Mouse (Mus musculus) liver, embryonic 11.5 days (tissue): ENCODE measurements around the gene Ntrk3. TPM values are rescaled to one million over a fixed set of nuclear protein-coding genes. Genes with fewer than 3 reads are reported as not detected.

Experiments used
- ATAC-seq: fragments of 200-750 bp; cut with Nextera tagmentation; replicated peaks from 2 replicates; pipeline ENCODE4 v1.8.0; 2017; ENCODE audit warnings: moderate number of reproducible peaks, mild to moderate bottlenecking, moderate TSS enrichment, moderate library complexity; ENCODE audit not compliant: low FRiP score
- DNase-seq: peaks from one replicate; pipeline ENCODE4 v3.0.0-alpha.2; 2017; ENCODE audit warnings: low spot score
- H3K27ac ChIP-seq: fragments of 300-500 bp; sonication (generic); 2 replicates; pipeline ENCODE4 v1.5.1; 2014; ENCODE audit warnings: mild to moderate bottlenecking, low read depth, low read length, control low read depth
- H3K27me3 ChIP-seq: fragments of 300-500 bp; sonication (generic); replicated peaks from 2 replicates; pipeline ENCODE4 v1.6.1; 2014; ENCODE audit warnings: low read length, mixed read lengths; ENCODE audit not compliant: control insufficient read depth, insufficient read depth
- H3K36me3 ChIP-seq: fragments of 300-500 bp; sonication (generic); 2 replicates; pipeline ENCODE4 v1.6.1; 2014; ENCODE audit warnings: mild to moderate bottlenecking, low read length, moderate library complexity, mixed read lengths; ENCODE audit not compliant: control insufficient read depth, insufficient read depth
- H3K4me1 ChIP-seq: fragments of 300-500 bp; sonication (generic); replicated peaks from 2 replicates; pipeline ENCODE4 v1.6.1; 2014; ENCODE audit warnings: low read length, mixed read lengths; ENCODE audit not compliant: control insufficient read depth, insufficient read depth
- H3K4me2 ChIP-seq: fragments of 300-500 bp; sonication (generic); 2 replicates; pipeline ENCODE4 v1.6.1; 2014; ENCODE audit warnings: mild to moderate bottlenecking, control low read depth, moderate library complexity
- H3K4me3 ChIP-seq: fragments of 300-500 bp; sonication (generic); 2 replicates; pipeline ENCODE4 v1.5.1; 2014; ENCODE audit warnings: low read depth, low read length, control low read depth
- H3K9ac ChIP-seq: fragments of 300-500 bp; sonication (generic); 2 replicates; pipeline ENCODE4 v1.6.1; 2014; ENCODE audit warnings: low read depth, low read length, control low read depth
- H3K9me3 ChIP-seq: fragments of 300-500 bp; sonication (generic); 2 replicates; pipeline ENCODE4 v1.6.1; 2016; ENCODE audit warnings: low read length, inconsistent platforms, mixed read lengths; ENCODE audit not compliant: control insufficient read depth
- WGBS: fragments of 180-500 bp; shearing (Covaris S2); extraction: QIAGEN DNeasy Blood & Tissue Kit; methylation state at CpG from one replicate; pipeline ENCODE4 v1.1.7; 2014; 5-methylcytosine and 5-hydroxymethylcytosine counted together
- polyA plus RNA-seq: library from polyadenylated mRNA; unstranded; fragments of >200 nt; fragmentation: Nextera tagmentation; extraction: Ambion mirVana; gene quantifications from 2 replicates; pipeline ENCODE4 v1.2.1, GENCODE M21; 2014

The Ntrk3 gene
- polyA plus RNA-seq, 1 experiment from 2014 or later: 2.3 TPM

DNA sequence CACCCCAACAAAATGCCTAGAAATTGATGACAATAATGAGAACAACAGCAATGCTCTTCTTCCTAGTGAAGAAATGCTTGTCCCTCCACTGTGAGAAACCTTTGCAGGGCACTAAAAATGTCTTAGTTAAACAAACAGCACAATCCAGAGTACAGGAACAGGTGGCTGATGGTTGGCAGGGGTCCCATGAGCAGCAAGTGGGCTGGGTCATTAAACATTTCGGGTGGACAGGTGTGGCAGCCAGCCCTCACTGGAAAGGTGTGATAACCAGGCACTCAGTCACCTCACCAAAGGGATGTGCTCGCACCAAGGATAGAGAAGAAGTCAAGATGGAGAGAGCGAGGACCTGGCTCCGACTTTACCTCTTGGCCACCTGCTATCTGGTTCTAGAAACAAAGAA is 306.2 kb downstream of the Ntrk3 start:
- Histone ChIP-seq H3K9me3 (no peaks in the 10 kb centered on the region), H3K4me1 (no peaks in the 10 kb centered on the region), H3K27ac (no peak overlapping the region), H3K4me2 (no peak overlapping the region), H3K36me3 (no peaks in the 10 kb centered on the region), H3K4me3 (no peak overlapping the region), H3K27me3 (no peaks in the 10 kb centered on the region), H3K9ac (no peak overlapping the region)
- WGBS: 79% methylated on average over 4 of the region's 4 CpGs
- no peak for DNase-seq
- no peak for ATAC-seq

DNA sequence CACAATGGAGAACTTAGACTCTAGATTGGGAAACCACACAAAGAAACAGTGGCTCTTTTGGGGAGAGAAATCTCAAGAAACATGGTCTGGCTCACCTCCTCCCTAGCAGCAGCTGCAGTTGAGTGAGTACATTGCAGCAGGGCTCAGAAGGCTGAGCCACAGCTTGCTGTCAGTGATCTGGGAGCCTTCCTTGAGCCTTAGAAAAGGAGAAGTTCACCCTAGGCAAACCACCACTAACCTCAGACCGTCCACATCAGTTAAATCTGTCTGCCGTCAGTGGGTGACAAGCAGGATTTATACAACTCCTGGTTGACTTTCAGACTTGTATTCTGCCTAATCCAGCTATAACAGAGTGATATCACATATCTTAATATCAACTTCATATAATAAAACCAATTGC is 325.6 kb downstream of the Ntrk3 start:
- ATAC-seq: no peak

DNA sequence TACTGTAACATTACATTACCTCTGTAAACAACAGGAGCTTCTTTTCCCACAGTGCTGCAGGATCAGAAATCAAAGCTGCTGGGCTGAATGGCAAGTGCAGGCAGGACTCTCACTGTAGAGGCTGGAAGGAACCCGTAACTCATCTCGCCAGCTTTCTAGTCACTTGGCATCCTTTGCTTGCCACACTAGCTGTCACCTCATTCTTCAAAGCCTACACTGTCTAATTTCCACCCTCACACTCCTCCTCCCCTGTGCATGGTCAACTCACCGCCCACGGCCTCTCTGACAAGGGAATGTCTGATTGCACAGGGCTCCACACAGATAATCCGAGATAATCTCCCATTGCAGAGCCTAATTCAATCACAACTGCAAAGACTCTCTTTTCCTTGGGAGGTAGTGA is 327.8 kb downstream of the Ntrk3 start:
- no peaks in the 10 kb centered on the region for H3K36me3 ChIP-seq
- no peak overlapping the region for H3K4me2 ChIP-seq
- no peak for DNase-seq
- H3K27me3 ChIP-seq: no peaks in the 10 kb centered on the region
- no peak overlapping the region for H3K27ac ChIP-seq
- H3K4me3 ChIP-seq: no peak overlapping the region
- H3K9me3 ChIP-seq: no peaks in the 10 kb centered on the region; the same call in 1 of the 2 replicates
- 63% methylated on average over 5 of the region's 5 CpGs for WGBS
- no peak overlapping the region for H3K9ac ChIP-seq
- no peak for ATAC-seq
- no peaks in the 10 kb centered on the region for H3K4me1 ChIP-seq

More for the DNA sequence above, 325.6 kb downstream of the Ntrk3 start:
- Histone ChIP-seq H3K4me3 (no peak overlapping the region), H3K4me1 (no peaks in the 10 kb centered on the region), H3K9me3 (no peaks in the 10 kb centered on the region), H3K9ac (no peak overlapping the region), H3K27me3 (no peaks in the 10 kb centered on the region), H3K27ac (no peak overlapping the region), H3K4me2 (no peak overlapping the region), H3K36me3 (no peaks in the 10 kb centered on the region)
- DNase-seq: no peak
- WGBS: 55% methylated on average over 2 of the region's 2 CpGs

DNA sequence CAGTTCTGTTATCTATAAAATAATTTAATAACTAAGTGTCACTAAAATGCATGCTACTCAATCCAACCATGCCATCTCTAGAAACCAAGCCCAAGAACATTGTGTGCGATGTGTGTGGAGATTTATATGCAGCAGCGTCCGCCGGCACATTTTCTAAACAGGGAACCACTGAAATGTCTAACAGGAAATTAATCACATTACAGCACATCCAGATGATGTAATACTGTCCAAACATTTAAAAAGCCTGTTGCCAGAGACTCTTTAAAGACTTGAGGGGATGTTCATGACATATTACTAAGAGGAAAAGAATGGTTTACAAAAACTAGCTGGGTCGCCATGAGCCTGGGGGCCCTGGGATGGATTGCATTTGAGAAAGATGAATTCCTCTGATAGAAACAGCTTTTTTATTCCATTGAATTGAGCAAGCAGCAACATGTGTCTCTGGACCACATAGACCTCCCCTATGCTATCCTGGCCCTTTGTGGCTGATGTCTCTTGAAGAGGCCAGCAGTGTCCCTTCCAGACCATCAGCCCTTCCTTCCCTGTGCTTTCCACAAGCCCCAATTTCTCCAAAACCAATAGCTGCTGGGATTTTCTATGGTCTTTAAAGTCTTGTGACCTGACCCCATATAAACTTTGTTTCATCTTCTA is 331.0 kb downstream of the Ntrk3 start:
- no peaks in the 10 kb centered on the region; the same call in 1 of the 2 replicates for H3K9me3 ChIP-seq
- H3K4me1 ChIP-seq: no peaks in the 10 kb centered on the region
- DNase-seq (no peak), ATAC-seq (no peak)
- H3K27me3 ChIP-seq: no peaks in the 10 kb centered on the region
- no peaks in the 10 kb centered on the region for H3K36me3 ChIP-seq
- no peak overlapping the region for H3K4me2 ChIP-seq
- H3K4me3 ChIP-seq: no peak overlapping the region
- WGBS: 72% methylated on average over 5 of the region's 5 CpGs
- no peak overlapping the region for H3K9ac ChIP-seq
- no peak overlapping the region for H3K27ac ChIP-seq

DNA sequence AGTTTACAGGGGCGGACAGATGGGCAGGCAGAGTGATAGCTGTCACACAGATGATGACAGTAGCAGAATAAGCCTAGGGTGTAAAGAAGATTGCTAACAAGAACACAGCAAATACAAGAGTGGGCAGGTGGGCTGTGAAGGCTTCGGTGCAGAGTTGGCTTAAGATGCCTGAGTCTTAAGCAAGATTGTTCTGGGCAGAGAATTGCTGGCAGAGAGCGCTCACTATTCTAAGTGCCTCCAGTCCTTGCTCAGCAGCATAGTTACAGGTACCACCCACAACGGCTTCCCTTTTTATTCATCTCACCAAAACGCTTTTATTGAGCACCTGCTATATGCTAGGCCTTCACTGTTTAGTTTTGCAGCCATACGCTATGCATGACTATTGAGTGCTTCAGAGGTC is 333.3 kb downstream of the Ntrk3 start:
- Histone ChIP-seq H3K27ac (no peak overlapping the region), H3K4me2 (no peak overlapping the region), H3K9me3 (no peaks in the 10 kb centered on the region; the same call in 1 of the 2 replicates), H3K4me1 (no peaks in the 10 kb centered on the region), H3K9ac (no peak overlapping the region), H3K36me3 (no peaks in the 10 kb centered on the region), H3K4me3 (no peak overlapping the region), H3K27me3 (no peaks in the 10 kb centered on the region)
- DNase-seq (no peak), ATAC-seq (no peak)
- WGBS: 91% methylated on average over 6 of the region's 6 CpGs

DNA sequence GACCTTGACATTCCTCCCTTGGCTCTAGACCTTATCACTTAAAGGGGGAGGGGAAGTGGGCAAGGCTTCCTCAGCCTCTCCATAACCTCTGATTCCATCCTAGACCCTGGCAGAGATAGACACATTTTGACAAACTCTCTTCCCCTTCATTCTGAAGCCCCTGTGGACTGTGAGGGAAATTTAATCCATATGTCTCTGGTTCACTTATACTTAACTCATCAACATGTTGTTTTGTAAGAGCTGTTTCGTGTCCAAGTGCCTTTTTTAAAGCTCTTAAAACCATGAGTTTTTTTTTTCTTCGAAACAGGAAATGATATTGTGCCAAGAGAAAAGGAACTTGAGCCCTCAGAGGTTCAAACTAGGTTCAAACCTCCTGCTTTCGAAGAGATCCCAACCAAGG is 335.3 kb downstream of the Ntrk3 start:
- DNase-seq: no peak
- Histone ChIP-seq H3K36me3 (no peaks in the 10 kb centered on the region), H3K9ac (no peak overlapping the region), H3K27me3 (no peaks in the 10 kb centered on the region), H3K4me2 (no peak overlapping the region), H3K9me3 (no peaks in the 10 kb centered on the region; the same call in 1 of the 2 replicates), H3K27ac (no peak overlapping the region), H3K4me3 (no peak overlapping the region), H3K4me1 (no peaks in the 10 kb centered on the region)
- 64% methylated on average over 3 of the region's 3 CpGs for WGBS
- ATAC-seq: no peak

DNA sequence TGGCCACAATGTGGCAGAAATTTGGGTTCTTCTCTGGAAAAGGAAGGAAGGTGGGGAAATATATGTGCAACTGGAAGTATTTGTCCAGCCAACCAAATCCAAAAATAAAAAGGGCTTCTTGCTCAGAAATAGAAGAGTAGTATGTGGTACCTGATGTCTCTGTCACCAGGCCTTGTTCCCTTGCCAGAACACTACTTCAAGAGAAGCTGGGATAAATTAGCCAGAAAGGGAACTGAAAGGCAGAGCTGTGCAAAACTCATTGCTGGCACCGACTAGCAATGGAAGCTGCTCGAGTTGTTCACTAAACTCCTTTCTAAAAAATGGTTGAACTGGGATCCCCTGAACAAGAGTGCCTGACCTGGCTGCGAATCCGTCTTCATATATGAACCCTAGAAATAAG is 337.6 kb downstream of the Ntrk3 start:
- no peak for DNase-seq
- Histone ChIP-seq H3K9me3 (no peaks in the 10 kb centered on the region; the same call in 1 of the 2 replicates), H3K9ac (no peak overlapping the region), H3K4me1 (no peaks in the 10 kb centered on the region), H3K27ac (no peak overlapping the region), H3K4me2 (no peak overlapping the region), H3K4me3 (no peak overlapping the region), H3K36me3 (no peaks in the 10 kb centered on the region), H3K27me3 (no peaks in the 10 kb centered on the region)
- ATAC-seq: no peak
- WGBS: 77% methylated on average over 4 of the region's 4 CpGs

DNA sequence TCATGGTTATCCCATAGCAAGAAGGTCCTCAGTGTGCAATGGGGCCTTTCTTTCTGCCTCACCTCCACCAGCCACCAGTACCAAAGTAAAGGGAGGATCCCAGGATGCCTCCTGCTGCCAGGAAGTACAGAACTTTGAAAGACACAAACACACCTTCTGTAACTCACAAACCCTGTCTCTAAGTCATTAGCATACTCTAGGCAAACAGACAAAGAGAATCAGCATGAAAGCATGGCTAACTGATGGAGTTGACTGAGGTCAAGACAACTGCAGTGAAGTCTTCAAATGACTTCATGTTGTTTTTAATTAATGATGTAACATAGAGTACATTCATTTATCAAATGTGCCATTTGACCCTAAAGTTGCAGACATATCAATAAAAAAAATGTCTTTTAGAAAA is 339.4 kb downstream of the Ntrk3 start:
- H3K4me2 ChIP-seq: no peak overlapping the region
- H3K4me1 ChIP-seq: no peaks in the 10 kb centered on the region
- no peaks in the 10 kb centered on the region for H3K9me3 ChIP-seq
- no peak overlapping the region for H3K9ac ChIP-seq
- no peak overlapping the region for H3K27ac ChIP-seq
- ATAC-seq (no peak), DNase-seq (no peak)
- no peaks in the 10 kb centered on the region for H3K27me3 ChIP-seq
- H3K4me3 ChIP-seq: no peak overlapping the region
- H3K36me3 ChIP-seq: no peaks in the 10 kb centered on the region

DNA sequence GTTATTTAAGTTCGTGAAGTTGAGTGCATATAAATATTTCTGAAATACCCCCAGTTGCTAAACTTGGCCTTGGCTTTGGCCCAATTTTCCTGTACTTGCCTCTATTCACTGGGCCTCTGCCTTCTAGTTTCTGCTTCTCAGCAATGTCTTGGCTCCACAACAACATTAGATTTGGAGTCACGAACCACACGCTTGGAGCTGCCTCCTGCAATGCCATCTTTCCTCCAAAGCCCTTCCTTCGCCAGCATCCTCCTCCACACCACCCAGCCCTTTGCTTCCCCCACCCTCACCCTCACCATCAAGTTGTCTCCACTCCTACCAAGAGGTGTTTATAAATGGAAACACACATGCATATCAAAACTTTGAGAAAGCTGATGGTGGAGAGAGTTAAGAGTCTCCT is 340.6 kb downstream of the Ntrk3 start:
- Histone ChIP-seq H3K27me3 (no peaks in the 10 kb centered on the region), H3K9ac (no peak overlapping the region), H3K27ac (no peak overlapping the region), H3K4me2 (no peak overlapping the region), H3K4me1 (no peaks in the 10 kb centered on the region), H3K36me3 (no peaks in the 10 kb centered on the region), H3K9me3 (no peaks in the 10 kb centered on the region), H3K4me3 (no peak overlapping the region)
- 82% methylated on average over 4 of the region's 4 CpGs for WGBS
- ATAC-seq: no peak
- no peak for DNase-seq
